Mouse (Mus musculus) limb, embryonic 10.5 days (tissue): ENCODE measurements around the gene Nab1. TPM values are rescaled to one million over a fixed set of nuclear protein-coding genes. Genes with fewer than 3 reads are reported as not detected.

Experiments
- DNase-seq: peaks from one replicate; pipeline ENCODE4 v3.0.0-alpha.2; 2017; ENCODE audit warnings: low spot score
- H3K27ac ChIP-seq: fragments of 300-500 bp; sonication (generic); 2 replicates; pipeline ENCODE4 v1.5.1; 2016; ENCODE audit warnings: mild to moderate bottlenecking
- H3K27me3 ChIP-seq: fragments of 300-500 bp; sonication (generic); 2 replicates; pipeline ENCODE4 v1.6.1; 2016; ENCODE audit warnings: low read depth, mild to moderate bottlenecking; ENCODE audit not compliant: poor library complexity, severe bottlenecking
- H3K36me3 ChIP-seq: fragments of 300-500 bp; sonication (generic); 2 replicates; pipeline ENCODE4 v1.6.1; 2016; ENCODE audit warnings: mild to moderate bottlenecking, moderate library complexity
- H3K4me1 ChIP-seq: fragments of 300-500 bp; sonication (generic); 2 replicates; pipeline ENCODE4 v1.6.1; 2016
- H3K4me3 ChIP-seq: fragments of 300-500 bp; sonication (generic); 2 replicates; pipeline ENCODE4 v1.5.1; 2016; ENCODE audit warnings: mild to moderate bottlenecking, moderate library complexity
- H3K9me3 ChIP-seq: fragments of 300-500 bp; sonication (generic); replicated peaks from 2 replicates; pipeline ENCODE4 v1.6.1; 2016; ENCODE audit warnings: mild to moderate bottlenecking
- WGBS: fragments of 180-500 bp; shearing (Covaris S2); methylation state at CpG from one replicate; pipeline ENCODE4 v1.1.7; 2016; 5-methylcytosine and 5-hydroxymethylcytosine counted together
- polyA plus RNA-seq: library from polyadenylated mRNA; unstranded; fragments of >200 nt; fragmentation: Nextera tagmentation; extraction: Ambion mirVana; gene quantifications from 2 replicates; pipeline ENCODE4 v1.2.1, GENCODE M21; 2016

Nab1 gene
- polyA plus RNA-seq, 1 experiment from 2014 or later: 6.1 TPM

GRCm38 (mm10) chr1:52465830-52466229 lies 34.6 kb downstream of the Nab1 start:
- Histone ChIP-seq H3K36me3 (no peaks in the 10 kb centered on the region), H3K4me1 (peaks cover 8% of the 10 kb centered on the region), H3K4me3 (no peak overlapping the region), H3K27me3 (no peaks in the 10 kb centered on the region), H3K9me3 (no peaks in the 10 kb centered on the region), H3K27ac (no peak overlapping the region)
- WGBS: 92% methylated on average over 3 of the region's 3 CpGs
- no peak for DNase-seq

- no peaks in the 10 kb centered on the region for H3K27me3 ChIP-seq
- H3K36me3 ChIP-seq: no peaks in the 10 kb centered on the region
- no peaks in the 10 kb centered on the region for H3K9me3 ChIP-seq
- peaks cover 2% of the 10 kb centered on the region; the same call in 1 of the 2 replicates for H3K4me1 ChIP-seq
- WGBS: 82% methylated on average over 3 of the region's 3 CpGs
- H3K27ac ChIP-seq: no peak overlapping the region
- DNase-seq: no peak
- H3K4me3 ChIP-seq: no peak overlapping the region
Measured at GRCm38 (mm10) chr1:52465264-52465663, 35.2 kb downstream of the Nab1 start.

- H3K27me3 ChIP-seq: no peaks in the 10 kb centered on the region
- H3K27ac ChIP-seq: no peak overlapping the region
- 86% methylated on average over 6 of the region's 6 CpGs for WGBS
- H3K4me3 ChIP-seq: no peak overlapping the region
- H3K36me3 ChIP-seq: no peaks in the 10 kb centered on the region
- H3K9me3 ChIP-seq: no peaks in the 10 kb centered on the region
- H3K4me1 ChIP-seq: no peaks in the 10 kb centered on the region
- DNase-seq: no peak
Measured at GRCm38 (mm10) chr1:52463305-52463704, 37.2 kb downstream of the Nab1 start.

- Histone ChIP-seq H3K4me1 (no peaks in the 10 kb centered on the region), H3K27ac (no peak overlapping the region), H3K36me3 (no peaks in the 10 kb centered on the region), H3K9me3 (no peaks in the 10 kb centered on the region), H3K4me3 (no peak overlapping the region), H3K27me3 (no peaks in the 10 kb centered on the region)
- DNase-seq: no peak
- WGBS: 87% methylated on average over 7 of the region's 7 CpGs
Measured at GRCm38 (mm10) chr1:52456571-52456970, 43.9 kb downstream of the Nab1 start.

- Histone ChIP-seq H3K4me3 (no peak overlapping the region), H3K27me3 (no peaks in the 10 kb centered on the region), H3K36me3 (no peaks in the 10 kb centered on the region), H3K4me1 (no peaks in the 10 kb centered on the region), H3K9me3 (no peaks in the 10 kb centered on the region), H3K27ac (no peak overlapping the region)
- WGBS: 95% methylated on average over 3 of the region's 3 CpGs
- DNase-seq: no peak
Measured at GRCm38 (mm10) chr1:52454509-52455001, 45.9 kb downstream of the Nab1 start.

GRCm38 (mm10) chr1:52451360-52451759 lies 49.1 kb downstream of the Nab1 start:
- DNase-seq: no peak
- H3K4me1 ChIP-seq: no peaks in the 10 kb centered on the region

GRCm38 (mm10) chr1:52435856-52436255 lies 64.6 kb downstream of the Nab1 start:
- DNase-seq: no peak
- H3K4me3 ChIP-seq: no peak overlapping the region
- no peaks in the 10 kb centered on the region for H3K27me3 ChIP-seq
- WGBS: 72% methylated on average over 6 of the region's 6 CpGs
- H3K36me3 ChIP-seq: no peaks in the 10 kb centered on the region
- H3K4me1 ChIP-seq: no peaks in the 10 kb centered on the region
- H3K9me3 ChIP-seq: no peaks in the 10 kb centered on the region
- no peak overlapping the region for H3K27ac ChIP-seq

More at GRCm38 (mm10) chr1:52451360-52451759, 49.1 kb downstream of the Nab1 start:
- WGBS: 72% methylated on average over 1 of the region's 1 CpGs
- no peak overlapping the region for H3K4me3 ChIP-seq
- H3K9me3 ChIP-seq: no peaks in the 10 kb centered on the region
- no peaks in the 10 kb centered on the region for H3K27me3 ChIP-seq
- H3K27ac ChIP-seq: no peak overlapping the region
- no peaks in the 10 kb centered on the region for H3K36me3 ChIP-seq

GRCm38 (mm10) chr1:52434085-52434484 lies 66.4 kb downstream of the Nab1 start:
- Histone ChIP-seq H3K4me3 (no peak overlapping the region), H3K36me3 (no peaks in the 10 kb centered on the region), H3K9me3 (no peaks in the 10 kb centered on the region), H3K27me3 (no peaks in the 10 kb centered on the region), H3K4me1 (no peaks in the 10 kb centered on the region), H3K27ac (no peak overlapping the region)
- 83% methylated on average over 4 of the region's 4 CpGs for WGBS
- DNase-seq: no peak

- H3K4me3 ChIP-seq: no peak overlapping the region
- H3K9me3 ChIP-seq: no peaks in the 10 kb centered on the region
- H3K27ac ChIP-seq: no peak overlapping the region
- WGBS: 87% methylated on average over 8 of the region's 8 CpGs
- no peak for DNase-seq
- H3K36me3 ChIP-seq: no peaks in the 10 kb centered on the region
- no peaks in the 10 kb centered on the region for H3K27me3 ChIP-seq
- H3K4me1 ChIP-seq: no peaks in the 10 kb centered on the region
Measured at GRCm38 (mm10) chr1:52431806-52432205, 68.7 kb downstream of the Nab1 start.

- Histone ChIP-seq H3K36me3 (no peaks in the 10 kb centered on the region), H3K9me3 (no peaks in the 10 kb centered on the region), H3K27me3 (no peaks in the 10 kb centered on the region), H3K4me1 (no peaks in the 10 kb centered on the region), H3K4me3 (no peak overlapping the region), H3K27ac (no peak overlapping the region)
- 94% methylated on average over 2 of the region's 2 CpGs for whole genome bisulfite sequencing
- DNase-seq: no peak
Measured at GRCm38 (mm10) chr1:52430606-52431005, 69.9 kb downstream of the Nab1 start.

GRCm38 (mm10) chr1:52430116-52430515 lies 70.4 kb downstream of the Nab1 start:
- DNase-seq: no peak
- no peaks in the 10 kb centered on the region for H3K9me3 ChIP-seq
- no peak overlapping the region for H3K4me3 ChIP-seq
- no peaks in the 10 kb centered on the region for H3K36me3 ChIP-seq
- WGBS: 90% methylated on average over 1 of the region's 1 CpGs
- H3K27me3 ChIP-seq: no peaks in the 10 kb centered on the region
- H3K27ac ChIP-seq: no peak overlapping the region
- H3K4me1 ChIP-seq: no peaks in the 10 kb centered on the region

- Histone ChIP-seq H3K36me3 (no peaks in the 10 kb centered on the region), H3K4me3 (no peak overlapping the region), H3K4me1 (no peaks in the 10 kb centered on the region), H3K27ac (no peak overlapping the region), H3K9me3 (no peaks in the 10 kb centered on the region), H3K27me3 (no peaks in the 10 kb centered on the region)
- WGBS: 67% methylated on average over 2 of the region's 2 CpGs
- no peak for DNase-seq
Measured at GRCm38 (mm10) chr1:52427841-52428464, 72.5 kb downstream of the Nab1 start.

GRCm38 (mm10) chr1:52423846-52424245 lies 76.6 kb downstream of the Nab1 start:
- WGBS: 73% methylated on average over 1 of the region's 1 CpGs
- Histone ChIP-seq H3K4me3 (no peak overlapping the region), H3K9me3 (no peaks in the 10 kb centered on the region), H3K36me3 (no peaks in the 10 kb centered on the region), H3K27ac (no peak overlapping the region), H3K27me3 (no peaks in the 10 kb centered on the region), H3K4me1 (no peaks in the 10 kb centered on the region)
- no peak for DNase-seq

- Histone ChIP-seq H3K4me3 (no peak overlapping the region), H3K27ac (no peak overlapping the region), H3K36me3 (no peaks in the 10 kb centered on the region), H3K9me3 (no peaks in the 10 kb centered on the region), H3K4me1 (no peaks in the 10 kb centered on the region), H3K27me3 (no peaks in the 10 kb centered on the region)
- 84% methylated on average over 2 of the region's 2 CpGs for WGBS
- DNase-seq: no peak
Measured at GRCm38 (mm10) chr1:52423057-52423456, 77.4 kb downstream of the Nab1 start.
